Mouse (Mus musculus) intestine, embryonic 14.5 days (tissue): ENCODE data around the gene Tab2. TPM values are rescaled to one million over a fixed set of nuclear protein-coding genes. Genes with fewer than 3 reads are reported as not detected.

ENCODE experiments used
- ATAC-seq: fragments of 200-750 bp; cut with Nextera tagmentation; replicated peaks from 2 replicates; pipeline ENCODE4 v1.8.0; 2017; ENCODE audit warnings: low read depth, moderate number of reproducible peaks, moderate TSS enrichment, moderate library complexity; ENCODE audit not compliant: low FRiP score, low TSS enrichment
- DNase-seq: peaks from one replicate; pipeline ENCODE4 v3.0.0-alpha.2; 2018; ENCODE audit warnings: low spot score
- H3K27ac ChIP-seq: fragments of 300-500 bp; sonication (generic); 2 replicates; pipeline ENCODE4 v1.5.1; 2014; ENCODE audit warnings: low read depth, mild to moderate bottlenecking, control low read depth
- H3K27me3 ChIP-seq: fragments of 300-500 bp; sonication (generic); replicated peaks from 2 replicates; pipeline ENCODE4 v1.6.1; 2014; ENCODE audit warnings: low read length, control low read depth; ENCODE audit not compliant: control insufficient read depth, insufficient read depth
- H3K36me3 ChIP-seq: fragments of 300-500 bp; sonication (generic); 2 replicates; pipeline ENCODE4 v1.6.1; 2014; ENCODE audit warnings: low read length, control low read depth; ENCODE audit not compliant: control insufficient read depth, insufficient read depth
- H3K4me1 ChIP-seq: fragments of 300-500 bp; sonication (generic); replicated peaks from 2 replicates; pipeline ENCODE4 v1.6.1; 2014; ENCODE audit warnings: low read length, control low read depth, mixed read lengths; ENCODE audit not compliant: control insufficient read depth, insufficient read depth
- H3K4me2 ChIP-seq: fragments of 300-500 bp; sonication (generic); 2 replicates; pipeline ENCODE4 v1.6.1; 2014; ENCODE audit warnings: low read length
- H3K4me3 ChIP-seq: fragments of 300-500 bp; sonication (generic); 2 replicates; pipeline ENCODE4 v1.5.1; 2014; ENCODE audit warnings: low read depth, low read length, control low read depth, mixed read lengths
- H3K9ac ChIP-seq: fragments of 300-500 bp; sonication (generic); 2 replicates; pipeline ENCODE4 v1.6.1; 2014; ENCODE audit warnings: mild to moderate bottlenecking, low read length
- H3K9me3 ChIP-seq: fragments of 300-500 bp; sonication (generic); 2 replicates; pipeline ENCODE4 v1.6.1; 2016; ENCODE audit warnings: low read length, control low read depth; ENCODE audit not compliant: control insufficient read depth
- WGBS: fragments of 180-500 bp; shearing (Covaris S2); extraction: QIAGEN DNeasy Blood & Tissue Kit; methylation state at CpG from one replicate; pipeline ENCODE4 v1.1.7; 2014; 5-methylcytosine and 5-hydroxymethylcytosine counted together
- polyA plus RNA-seq: library from polyadenylated mRNA; unstranded; fragments of >200 nt; fragmentation: Nextera tagmentation; extraction: Ambion mirVana; gene quantifications from 2 replicates; pipeline ENCODE4 v1.2.1, GENCODE M21; 2014

Tab2 gene
- 27.7 and 30.1 TPM in 2 replicates for polyA plus RNA-seq

- peaks cover 14% of the 10 kb centered on the region for H3K4me1 ChIP-seq
- DNase-seq: peak; percentile 92
- under 1% methylated on average over 85 of the region's 97 CpGs for WGBS
- H3K9me3 ChIP-seq: no peaks in the 10 kb centered on the region
- peak; percentile 95 for ATAC-seq
- H3K36me3 ChIP-seq: no peaks in the 10 kb centered on the region
- no peaks in the 10 kb centered on the region for H3K27me3 ChIP-seq
- H3K27ac ChIP-seq: peak within 1 kb of the TSS; percentile 99
- peak within 1 kb of the TSS; percentile 98 for H3K9ac ChIP-seq
- H3K4me3 ChIP-seq: peak within 1 kb of the TSS; percentile 65
- H3K4me2 ChIP-seq: peak within 1 kb of the TSS; percentile 89
Measured at GRCm38 (mm10) chr10:7956228-7957001, at the start of gene Tab2. Gene Tab2 (minus strand): TSS chr10:7956230.

GRCm38 (mm10) chr10:7992258-7992919 is 36.4 kb upstream of the Tab2 start:
- no peak for DNase-seq
- Histone ChIP-seq H3K27ac (no peak overlapping the region), H3K36me3 (no peaks in the 10 kb centered on the region), H3K27me3 (no peaks in the 10 kb centered on the region), H3K9ac (no peak overlapping the region), H3K4me1 (no peaks in the 10 kb centered on the region), H3K9me3 (no peaks in the 10 kb centered on the region), H3K4me2 (no peak overlapping the region), H3K4me3 (no peak overlapping the region)
- 73% methylated on average over 10 of the region's 10 CpGs for WGBS
- ATAC-seq: no peak

- Histone ChIP-seq H3K4me3 (no peak overlapping the region), H3K9ac (no peak overlapping the region), H3K27ac (no peak overlapping the region), H3K4me2 (no peak overlapping the region), H3K36me3 (no peaks in the 10 kb centered on the region), H3K4me1 (no peaks in the 10 kb centered on the region), H3K27me3 (no peaks in the 10 kb centered on the region), H3K9me3 (no peaks in the 10 kb centered on the region)
- 56% methylated on average over 5 of the region's 5 CpGs for WGBS
- DNase-seq (no peak), ATAC-seq (no peak)
Measured at GRCm38 (mm10) chr10:7991596-7991995, 35.6 kb upstream of the Tab2 start.

GRCm38 (mm10) chr10:7987521-7987920 is 31.5 kb upstream of the Tab2 start:
- Histone ChIP-seq H3K4me3 (no peak overlapping the region), H3K9ac (no peak overlapping the region), H3K9me3 (0 out of 2 replicates have a peak, but pooled peaks cover 3% of the 10 kb centered on the region), H3K4me1 (no peaks in the 10 kb centered on the region), H3K36me3 (no peaks in the 10 kb centered on the region), H3K4me2 (no peak overlapping the region), H3K27ac (no peak overlapping the region), H3K27me3 (no peaks in the 10 kb centered on the region)
- no peak for ATAC-seq
- DNase-seq: no peak
- 90% methylated on average over 8 of the region's 8 CpGs for WGBS

- Histone ChIP-seq H3K9ac (no peak overlapping the region), H3K4me3 (no peak overlapping the region), H3K4me2 (no peak overlapping the region), H3K9me3 (no peaks in the 10 kb centered on the region), H3K27ac (no peak overlapping the region), H3K36me3 (no peaks in the 10 kb centered on the region), H3K4me1 (no peaks in the 10 kb centered on the region), H3K27me3 (no peaks in the 10 kb centered on the region)
- ATAC-seq: no peak
- no peak for DNase-seq
- WGBS: 97% methylated on average over 9 of the region's 9 CpGs
Measured at GRCm38 (mm10) chr10:7976462-7976861, 20.4 kb upstream of the Tab2 start.

GRCm38 (mm10) chr10:7968747-7969280 is 12.8 kb upstream of the Tab2 start:
- no peak overlapping the region for H3K4me2 ChIP-seq
- DNase-seq (no peak), ATAC-seq (no peak)
- H3K27ac ChIP-seq: no peak overlapping the region
- 95% methylated on average over 2 of the region's 2 CpGs for WGBS
- no peak overlapping the region for H3K4me3 ChIP-seq
- no peaks in the 10 kb centered on the region for H3K36me3 ChIP-seq
- H3K4me1 ChIP-seq: no peaks in the 10 kb centered on the region
- no peaks in the 10 kb centered on the region for H3K27me3 ChIP-seq
- H3K9me3 ChIP-seq: no peaks in the 10 kb centered on the region
- no peak overlapping the region for H3K9ac ChIP-seq

- no peaks in the 10 kb centered on the region for H3K27me3 ChIP-seq
- no peak overlapping the region for H3K4me2 ChIP-seq
- no peak overlapping the region for H3K9ac ChIP-seq
- no peak overlapping the region for H3K4me3 ChIP-seq
- H3K9me3 ChIP-seq: no peaks in the 10 kb centered on the region
- no peaks in the 10 kb centered on the region for H3K4me1 ChIP-seq
- ATAC-seq (no peak), DNase-seq (no peak)
- no peak overlapping the region for H3K27ac ChIP-seq
- H3K36me3 ChIP-seq: no peaks in the 10 kb centered on the region
- WGBS: 48% methylated on average over 3 of the region's 3 CpGs
Measured at GRCm38 (mm10) chr10:7967096-7967495, 11.1 kb upstream of the Tab2 start.

- ATAC-seq (no peak), DNase-seq (no peak)
- H3K9ac ChIP-seq: no peak overlapping the region
- no peak overlapping the region for H3K27ac ChIP-seq
- 71% methylated on average over 6 of the region's 6 CpGs for WGBS
- no peaks in the 10 kb centered on the region for H3K36me3 ChIP-seq
- H3K4me2 ChIP-seq: no peak overlapping the region
- no peaks in the 10 kb centered on the region for H3K9me3 ChIP-seq
- no peak overlapping the region for H3K4me3 ChIP-seq
- H3K27me3 ChIP-seq: no peaks in the 10 kb centered on the region
- peaks cover 1% of the 10 kb centered on the region for H3K4me1 ChIP-seq
Measured at GRCm38 (mm10) chr10:7959073-7959472, 3.0 kb upstream of the Tab2 start.
